Mouse (Mus musculus) MEL (cell line): ENCODE measurements around the gene Shmt2.

ENCODE experiments used
- CHD1 ChIP-seq: IDR thresholded peaks from 2 replicates; pipeline ENCODE4 v1.6.1; 2012; ENCODE audit warnings: low read depth, mild to moderate bottlenecking, inconsistent platforms, low read length, improper control_type of control experiment
- CTCF ChIP-seq, 3 experiments: IDR thresholded peaks in 2 of 3; conservative IDR thresholded peaks in 1 of 3; 2 replicates each; pipeline ENCODE4 v1.5.1; 2011 to 2012; ENCODE audit warnings: low read length in 3 of 3, low read depth in 2 of 3, mild to moderate bottlenecking in 2 of 3, improper control_type of control experiment in 1 of 3, inconsistent platforms in 1 of 3, mixed read lengths in 1 of 3, moderate library complexity in 1 of 3; ENCODE audit not compliant: control insufficient read depth in 1 of 3, insufficient read depth in 1 of 3, poor library complexity in 1 of 3, severe bottlenecking in 1 of 3
- ETS1 ChIP-seq: IDR thresholded peaks from 2 replicates; pipeline ENCODE4 v1.6.1; 2012; ENCODE audit warnings: low read depth, mild to moderate bottlenecking, inconsistent platforms, low read length, improper control_type of control experiment, moderate library complexity
- GATA1 ChIP-seq: IDR thresholded peaks from 2 replicates; pipeline ENCODE4 v1.6.1; 2011; ENCODE audit warnings: low read depth, low read length, improper control_type of control experiment
- NRF1 ChIP-seq: IDR thresholded peaks from 2 replicates; pipeline ENCODE4 v1.6.1; 2014; ENCODE audit warnings: low read depth, mild to moderate bottlenecking, inconsistent platforms, low read length, improper control_type of control experiment, moderate library complexity; ENCODE audit not compliant: poor library complexity, insufficient read depth, severe bottlenecking
- USF1 ChIP-seq: IDR thresholded peaks from 2 replicates; pipeline ENCODE4 v1.6.1; 2014; ENCODE audit warnings: low read depth, mild to moderate bottlenecking, inconsistent platforms, low read length, improper control_type of control experiment, moderate library complexity
- USF2 ChIP-seq, 2 experiments: IDR thresholded peaks; 2 replicates each; pipeline ENCODE4 v1.6.1; 2011 to 2012; ENCODE audit warnings: improper control_type of control experiment in 2 of 2, low read length in 2 of 2, borderline replicate concordance in 1 of 2, inconsistent platforms in 1 of 2, low read depth in 1 of 2, mild to moderate bottlenecking in 1 of 2; ENCODE audit not compliant: insufficient read depth in 1 of 2

GRCm38 (mm10) chr10:127544375-127544774 lies 22.1 kb upstream of the Shmt2 start:
- no peak for TF ChIP-seq ETS1
- TF ChIP-seq USF1: no peak
- TF ChIP-seq CTCF (IDR thresholded peaks at IDR 0.05 in 2 of 3, conservative IDR thresholded peaks at IDR 0.05 in 1 of 3; ENCODE audit: control insufficient read depth in 1 of 3, insufficient read depth in 1 of 3, low read depth in 2 of 3, low read length in 3 of 3, poor library complexity in 1 of 3, severe bottlenecking in 1 of 3): no peak
- no peak for TF ChIP-seq GATA1
- TF ChIP-seq USF2 (IDR thresholded peaks at IDR 0.05; ENCODE audit: borderline replicate concordance in 1 of 2, insufficient read depth in 1 of 2, low read depth in 1 of 2, low read length in 2 of 2): no peak
- no peak for TF ChIP-seq NRF1
- TF ChIP-seq CHD1: no peak
